Mouse (Mus musculus) limb, embryonic 11.5 days (tissue): ENCODE measurements around the gene Prr5l. TPM values are rescaled to one million over a fixed set of nuclear protein-coding genes. Genes with fewer than 3 reads are reported as not detected.

Experiments
- ATAC-seq: fragments of 200-750 bp; cut with Nextera tagmentation; 2 replicates; pipeline ENCODE4 v1.8.0; 2017; ENCODE audit warnings: low read depth; ENCODE audit not compliant: insufficient number of reproducible peaks, low FRiP score, low TSS enrichment
- DNase-seq: peaks from one replicate; pipeline ENCODE4 v3.0.0-alpha.2; 2015; ENCODE audit warnings: low spot score
- H3K27ac ChIP-seq: fragments of 300-500 bp; sonication (generic); replicated peaks from 2 replicates; pipeline ENCODE4 v1.5.1; 2014; ENCODE audit warnings: low read depth, mild to moderate bottlenecking, low read length
- H3K27me3 ChIP-seq: fragments of 300-500 bp; sonication (generic); 2 replicates; pipeline ENCODE4 v1.6.1; 2014; ENCODE audit warnings: mild to moderate bottlenecking, low read length, mixed read lengths; ENCODE audit not compliant: control insufficient read depth, insufficient read depth
- H3K36me3 ChIP-seq: fragments of 300-500 bp; sonication (generic); 2 replicates; pipeline ENCODE4 v1.6.1; 2014; ENCODE audit warnings: mild to moderate bottlenecking, low read length, moderate library complexity, mixed read lengths; ENCODE audit not compliant: control insufficient read depth, insufficient read depth
- H3K4me1 ChIP-seq: fragments of 300-500 bp; sonication (generic); 2 replicates; pipeline ENCODE4 v1.6.1; 2014; ENCODE audit warnings: low read length, mixed read lengths; ENCODE audit not compliant: control insufficient read depth, insufficient read depth
- H3K4me2 ChIP-seq: fragments of 300-500 bp; sonication (generic); 2 replicates; pipeline ENCODE4 v1.6.1; 2014; ENCODE audit warnings: low read depth, mild to moderate bottlenecking, moderate library complexity; ENCODE audit not compliant: severe bottlenecking
- H3K4me3 ChIP-seq: fragments of 300-500 bp; sonication (generic); 2 replicates; pipeline ENCODE4 v1.5.1; 2014; ENCODE audit warnings: low read depth, low read length
- H3K9ac ChIP-seq: fragments of 300-500 bp; sonication (generic); 2 replicates; pipeline ENCODE4 v1.6.1; 2014; ENCODE audit warnings: mild to moderate bottlenecking, low read length
- H3K9me3 ChIP-seq: fragments of 300-500 bp; sonication (generic); 2 replicates; pipeline ENCODE4 v1.6.1; 2016; ENCODE audit warnings: low read length; ENCODE audit not compliant: control insufficient read depth
- WGBS: fragments of 180-500 bp; shearing (Covaris S2); extraction: QIAGEN DNeasy Blood & Tissue Kit; methylation state at CpG from one replicate; pipeline ENCODE4 v1.1.7; 2014; 5-methylcytosine and 5-hydroxymethylcytosine counted together
- polyA plus RNA-seq: library from polyadenylated mRNA; unstranded; fragments of >200 nt; fragmentation: Nextera tagmentation; extraction: Ambion mirVana; gene quantifications from 2 replicates; pipeline ENCODE4 v1.2.1, GENCODE M21; 2014

The Prr5l gene
- polyA plus RNA-seq, 1 experiment from 2014 or later, result 18.6 TPM

GRCm38 (mm10) chr2:101783255-101783654 lies 99.6 kb downstream of the Prr5l start:
- no peak overlapping the region for H3K4me2 ChIP-seq
- no peak overlapping the region for H3K27ac ChIP-seq
- H3K4me3 ChIP-seq, result no peak overlapping the region
- H3K4me1 ChIP-seq, result no peaks in the 10 kb centered on the region
- DNase-seq, result no peak
- no peaks in the 10 kb centered on the region for H3K9me3 ChIP-seq
- H3K27me3 ChIP-seq, result no peaks in the 10 kb centered on the region
- H3K36me3 ChIP-seq, result no peaks in the 10 kb centered on the region
- WGBS, result 73% methylated on average over 5 of the region's 5 CpGs
- H3K9ac ChIP-seq, result no peak overlapping the region
- no peak for ATAC-seq

GRCm38 (mm10) chr2:101781357-101781777 lies 101.5 kb downstream of the Prr5l start:
- Histone ChIP-seq H3K4me3 (no peak overlapping the region), H3K4me2 (no peak overlapping the region), H3K9me3 (no peaks in the 10 kb centered on the region), H3K27ac (no peak overlapping the region), H3K36me3 (no peaks in the 10 kb centered on the region), H3K4me1 (no peaks in the 10 kb centered on the region), H3K27me3 (no peaks in the 10 kb centered on the region), H3K9ac (no peak overlapping the region)
- WGBS, result 82% methylated on average over 4 of the region's 4 CpGs
- DNase-seq, result no peak
- ATAC-seq, result no peak

- Histone ChIP-seq H3K9me3 (no peaks in the 10 kb centered on the region), H3K27me3 (no peaks in the 10 kb centered on the region), H3K27ac (no peak overlapping the region), H3K36me3 (no peaks in the 10 kb centered on the region), H3K4me1 (no peaks in the 10 kb centered on the region), H3K4me3 (no peak overlapping the region), H3K4me2 (no peak overlapping the region), H3K9ac (no peak overlapping the region)
- DNase-seq, result no peak
- WGBS, result 92% methylated on average over 6 of the region's 6 CpGs
- no peak for ATAC-seq
These were observed 104.7 kb downstream of the Prr5l start for GRCm38 (mm10) chr2:101778080-101778479.

- 90% methylated on average over 5 of the region's 5 CpGs for WGBS
- Histone ChIP-seq H3K27ac (no peak overlapping the region), H3K27me3 (no peaks in the 10 kb centered on the region), H3K36me3 (no peaks in the 10 kb centered on the region), H3K9me3 (no peaks in the 10 kb centered on the region), H3K4me3 (no peak overlapping the region), H3K4me2 (no peak overlapping the region), H3K4me1 (no peaks in the 10 kb centered on the region), H3K9ac (no peak overlapping the region)
- ATAC-seq (no peak), DNase-seq (no peak)
These were observed 119.3 kb downstream of the Prr5l start for GRCm38 (mm10) chr2:101763503-101763902.

GRCm38 (mm10) chr2:101762955-101763386 lies 119.9 kb downstream of the Prr5l start:
- no peak overlapping the region for H3K4me2 ChIP-seq
- no peaks in the 10 kb centered on the region for H3K9me3 ChIP-seq
- no peak for DNase-seq
- no peaks in the 10 kb centered on the region for H3K4me1 ChIP-seq
- no peak overlapping the region for H3K4me3 ChIP-seq
- WGBS, result 54% methylated on average over 4 of the region's 4 CpGs
- no peaks in the 10 kb centered on the region for H3K36me3 ChIP-seq
- no peaks in the 10 kb centered on the region for H3K27me3 ChIP-seq
- no peak overlapping the region for H3K9ac ChIP-seq
- ATAC-seq, result no peak
- no peak overlapping the region for H3K27ac ChIP-seq

- DNase-seq (no peak), ATAC-seq (no peak)
- Histone ChIP-seq H3K4me3 (no peak overlapping the region), H3K4me1 (no peaks in the 10 kb centered on the region), H3K27ac (no peak overlapping the region), H3K9me3 (no peaks in the 10 kb centered on the region), H3K27me3 (no peaks in the 10 kb centered on the region), H3K4me2 (no peak overlapping the region), H3K36me3 (no peaks in the 10 kb centered on the region), H3K9ac (no peak overlapping the region)
- 76% methylated on average over 10 of the region's 10 CpGs for WGBS
These were observed 120.4 kb downstream of the Prr5l start for GRCm38 (mm10) chr2:101762405-101762804.

- Histone ChIP-seq H3K27ac (no peak overlapping the region), H3K4me3 (no peak overlapping the region), H3K27me3 (no peaks in the 10 kb centered on the region), H3K4me1 (no peaks in the 10 kb centered on the region), H3K36me3 (no peaks in the 10 kb centered on the region), H3K9ac (no peak overlapping the region), H3K9me3 (no peaks in the 10 kb centered on the region), H3K4me2 (no peak overlapping the region)
- ATAC-seq, result no peak
- no peak for DNase-seq
- WGBS, result 85% methylated on average over 1 of the region's 1 CpGs
These were observed 120.9 kb downstream of the Prr5l start for GRCm38 (mm10) chr2:101761898-101762297.

GRCm38 (mm10) chr2:101759523-101760277 lies 123.1 kb downstream of the Prr5l start:
- ATAC-seq, result no peak
- DNase-seq, result no peak
- Histone ChIP-seq H3K27me3 (no peaks in the 10 kb centered on the region), H3K9ac (no peak overlapping the region), H3K4me2 (no peak overlapping the region), H3K27ac (no peak overlapping the region), H3K9me3 (no peaks in the 10 kb centered on the region), H3K4me1 (peaks cover 9% of the 10 kb centered on the region), H3K4me3 (no peak overlapping the region), H3K36me3 (no peaks in the 10 kb centered on the region)
- 63% methylated on average over 9 of the region's 9 CpGs for WGBS

- WGBS, result 88% methylated on average over 1 of the region's 1 CpGs
- H3K4me1 ChIP-seq, result peaks cover 9% of the 10 kb centered on the region
- no peak for ATAC-seq
These were observed 125.0 kb downstream of the Prr5l start for GRCm38 (mm10) chr2:101757806-101758205.

More at GRCm38 (mm10) chr2:101757806-101758205, 125.0 kb downstream of the Prr5l start:
- no peak for DNase-seq
- no peak overlapping the region for H3K9ac ChIP-seq
- H3K27ac ChIP-seq, result no peak overlapping the region
- no peaks in the 10 kb centered on the region for H3K27me3 ChIP-seq
- H3K9me3 ChIP-seq, result no peaks in the 10 kb centered on the region
- H3K36me3 ChIP-seq, result no peaks in the 10 kb centered on the region
- no peak overlapping the region for H3K4me2 ChIP-seq
- no peak overlapping the region for H3K4me3 ChIP-seq
